Comparison of ENCODE assay signal across 26 mouse cellular contexts in genomic region chr7:27649723-27650122, GRCm38 (mm10). TPM values are rescaled to one million over a fixed set of nuclear protein-coding genes. Genes with fewer than 3 reads are reported as not detected.
DNase-seq lines count a peak whose midpoint lies in the region; ATAC-seq and TF ChIP-seq lines count a peak whose summit lies in the region.
"Had no signal": no experiment of that assay in that cellular context is flagged by ENCODE, and none has a peak within 500 bp of the region (broad histone marks: within the 10 kb centered on the region; RNA-seq: fewer than 3 reads in every experiment).

No protein-coding gene starts in this region.

- TF ChIP-seq CTCF in lung, postnatal 0 days (IDR thresholded peaks at IDR 0.05): no peak
- TF ChIP-seq CTCF in kidney, adult 2 months (conservative IDR thresholded peaks at IDR 0.05; ENCODE audit: insufficient read depth, insufficient read length, low read depth, low read length): no peak

- no peak for TF ChIP-seq EP300 in lung, postnatal 0 days (IDR thresholded peaks at IDR 0.05)

- H3K4me2 ChIP-seq in lung, postnatal 0 days (replicated peaks; ENCODE audit: low read depth, low read length): no peak overlapping the region

- H3K4me1 ChIP-seq in erythroblast, embryonic 14.5 days (ENCODE audit: control insufficient read depth): peaks cover 13% of the 10 kb centered on the region
- no peaks in the 10 kb centered on the region for H3K4me1 ChIP-seq in lung, postnatal 0 days (ENCODE audit: insufficient read depth, low read depth, low read length)
- H3K4me1 ChIP-seq in embryonic facial prominence, embryonic 10.5 days: peaks cover 14% of the 10 kb centered on the region
- H3K4me1 ChIP-seq in kidney, adult 2 months (ENCODE audit: control insufficient read depth, insufficient read depth, low read length): no peaks in the 10 kb centered on the region

- H3K4me3 ChIP-seq in erythroblast, embryonic 14.5 days (replicated peaks): peak overlapping the region; percentile 61
- H3K4me3 ChIP-seq in lung, postnatal 0 days (ENCODE audit: low read depth, low read length): no peak overlapping the region
- 0 out of 2 replicates have a peak overlapping the region, but pooled peaks have one; percentile 11 for H3K4me3 ChIP-seq in embryonic facial prominence, embryonic 10.5 days
- no peak overlapping the region for H3K4me3 ChIP-seq in kidney, adult 2 months (ENCODE audit: insufficient read depth, low read depth, low read length)
- H3K4me3 ChIP-seq: embryonic facial prominence, embryonic 15.5 days; heart, embryonic 10.5 days; hindbrain, embryonic 12.5 days had no signal

- H3K36me3 ChIP-seq in erythroblast, embryonic 14.5 days (ENCODE audit: control insufficient read depth): no peaks in the 10 kb centered on the region
- no peaks in the 10 kb centered on the region for H3K36me3 ChIP-seq in lung, postnatal 0 days (ENCODE audit: insufficient read depth, low read length)
- no peaks in the 10 kb centered on the region for H3K36me3 ChIP-seq in embryonic facial prominence, embryonic 10.5 days (replicated peaks)
- H3K36me3 ChIP-seq in kidney, adult 2 months (ENCODE audit: control insufficient read depth, insufficient read depth, low read length): no peaks in the 10 kb centered on the region
- H3K36me3 ChIP-seq: embryonic facial prominence, embryonic 15.5 days; heart, embryonic 10.5 days; hindbrain, embryonic 12.5 days had no signal

- peaks cover 31% of the 10 kb centered on the region for H3K27me3 ChIP-seq in erythroblast, embryonic 14.5 days (ENCODE audit: control insufficient read depth)
- H3K27me3 ChIP-seq in lung, postnatal 0 days (replicated peaks; ENCODE audit: insufficient read depth, low read length): peaks cover 21% of the 10 kb centered on the region
- peaks cover 27% of the 10 kb centered on the region for H3K27me3 ChIP-seq in embryonic facial prominence, embryonic 10.5 days (replicated peaks; ENCODE audit: low read depth, poor library complexity, severe bottlenecking)
- H3K27me3 ChIP-seq in kidney, adult 2 months (replicated peaks; ENCODE audit: control insufficient read depth, insufficient read depth, low read length): peaks cover 2% of the 10 kb centered on the region; the same call in 1 of the 2 replicates

- H3K27ac ChIP-seq in lung, postnatal 0 days (ENCODE audit: low read length): no peak overlapping the region
- no peak overlapping the region for H3K27ac ChIP-seq in embryonic facial prominence, embryonic 10.5 days (replicated peaks)
- H3K27ac ChIP-seq in kidney, adult 2 months (ENCODE audit: insufficient read depth, low read depth, low read length): no peak overlapping the region
- H3K27ac ChIP-seq: embryonic facial prominence, embryonic 15.5 days; heart, embryonic 10.5 days; hindbrain, embryonic 12.5 days had no signal

- no peak for ATAC-seq in erythroblast, adult 5-6 weeks (replicated peaks; ENCODE audit: low FRiP score, poor library complexity, severe bottlenecking)
- ATAC-seq in lung, postnatal 0 days: peak; percentile 32; the same call in 1 of the 2 replicates
- ATAC-seq: activated CD4-positive, CD25-positive, alpha-beta regulatory T cell, adult 4 months; CD4-positive, CD25-positive, alpha-beta regulatory T cell, adult 4 months; forebrain, embryonic 14.5 days; hindbrain, embryonic 16.5 days; inflammation-experienced regulatory T-cells, adult 6 months had no signal

- DNase-seq in lung, postnatal 0 days (ENCODE audit: low spot score): no peak
- no peak for DNase-seq in lung, postnatal 14 days
- DNase-seq in embryonic facial prominence, embryonic 10.5 days (ENCODE audit: low spot score): no peak
- no peak for DNase-seq in thymus, postnatal 36 days
- no peak for DNase-seq in kidney, adult 2 months
- DNase-seq: adrenal gland, postnatal 25 days; B cell, adult 2 months; cerebellum, adult 2 months; cerebellum, postnatal 10 days; gastrocnemius, postnatal 10 days; heart, adult 18-20 months; heart, postnatal 10 days; heart, postnatal 4 days; kidney, adult 18-20 months had no signal

- peaks cover 6% of the 10 kb centered on the region; the same call in 1 of the 2 replicates for H3K9me3 ChIP-seq in erythroblast, embryonic 14.5 days (ENCODE audit: control insufficient read depth, low read length)
- no peaks in the 10 kb centered on the region for H3K9me3 ChIP-seq in lung, postnatal 0 days (ENCODE audit: low read length)
- no peaks in the 10 kb centered on the region for H3K9me3 ChIP-seq in embryonic facial prominence, embryonic 10.5 days
- H3K9me3 ChIP-seq: embryonic facial prominence, embryonic 15.5 days; heart, embryonic 10.5 days; hindbrain, embryonic 12.5 days had no signal

- no peak overlapping the region for H3K9ac ChIP-seq in lung, postnatal 0 days (replicated peaks; ENCODE audit: low read depth)
- H3K9ac ChIP-seq: embryonic facial prominence, embryonic 15.5 days; hindbrain, embryonic 12.5 days had no signal

- WGBS in lung, postnatal 0 days: 62% methylated on average over 11 of the region's 11 CpGs
- 90% methylated on average over 11 of the region's 11 CpGs for WGBS in embryonic facial prominence, embryonic 10.5 days
- 91% methylated on average over 11 of the region's 11 CpGs for WGBS in kidney, adult 2 months

- no peak for TF ChIP-seq POLR2A in kidney, adult 2 months (IDR thresholded peaks at IDR 0.05; ENCODE audit: low read depth, low read length)

RNA-seq across cellular contexts. Expression of gene Ttc9b, which starts 4.0 kb away (rescaled TPM):
- not detected in 2 replicates for polyA plus RNA-seq in erythroblast, embryonic 14.5 days (2012)
- total RNA-seq in erythroblast, adult 5-6 weeks (2015; ENCODE audit: low replicate concordance): not detected in 2 replicates
- total RNA-seq in erythroblast, adult 5-6 weeks (2017; ENCODE audit: low replicate concordance): not detected in 2 replicates
- 0.12 TPM in 1 of 2 replicates, not detected in the other for polyA plus RNA-seq in lung, postnatal 0 days (2015; fragmentation: Nextera tagmentation; extraction: Ambion mirVana)
- polyA plus RNA-seq in embryonic facial prominence, embryonic 10.5 days (2016; fragmentation: Nextera tagmentation; extraction: Ambion mirVana): 1.6 and 1.9 TPM in 2 replicates
- polyA plus RNA-seq in kidney, adult 2 months (2012; rRNA removed): not detected in 2 replicates
- total RNA-seq: adrenal gland, adult 18-20 months; adrenal gland, postnatal 25 days; gastrocnemius, postnatal 4 days; heart, adult 18-20 months; heart, postnatal 10 days; heart, postnatal 4 days had no signal
- polyA plus RNA-seq: activated CD4-positive, CD25-positive, alpha-beta regulatory T cell, adult 4 months; CD4-positive, CD25-positive, alpha-beta regulatory T cell, adult 4 months; heart, embryonic 10.5 days; inflammation-experienced regulatory T-cells, adult 6 months had no signal

RNA-seq across cellular contexts. Expression of gene Map3k10, which starts 24.7 kb away (rescaled TPM):
- polyA plus RNA-seq in erythroblast, embryonic 14.5 days (2012): 1.8 and 2.0 TPM in 2 replicates
- total RNA-seq in erythroblast, adult 5-6 weeks (2015; ENCODE audit: low replicate concordance): 1.0 TPM in 1 of 2 replicates, not detected in the other
- total RNA-seq in erythroblast, adult 5-6 weeks (2017; ENCODE audit: low replicate concordance): 0.77 and 0.98 TPM in 2 replicates
- polyA plus RNA-seq in lung, postnatal 0 days (2015; fragmentation: Nextera tagmentation; extraction: Ambion mirVana): 4.9 TPM in 2 replicates
- 9.0 and 9.2 TPM in 2 replicates for polyA plus RNA-seq in embryonic facial prominence, embryonic 10.5 days (2016; fragmentation: Nextera tagmentation; extraction: Ambion mirVana)
- 24.6 and 26.8 TPM in 2 replicates for polyA plus RNA-seq in kidney, adult 2 months (2012; rRNA removed)

RNA-seq across cellular contexts. Expression of gene Zfp607b, which starts 39.4 kb away (rescaled TPM):
- not detected in 2 replicates for polyA plus RNA-seq in erythroblast, embryonic 14.5 days (2012)
- total RNA-seq in erythroblast, adult 5-6 weeks (2015; ENCODE audit: low replicate concordance): not detected in 2 replicates
- 0.28 TPM in 1 of 2 replicates, not detected in the other for total RNA-seq in erythroblast, adult 5-6 weeks (2017; ENCODE audit: low replicate concordance)
- polyA plus RNA-seq in lung, postnatal 0 days (2015; fragmentation: Nextera tagmentation; extraction: Ambion mirVana): 2.2 and 2.8 TPM in 2 replicates
- 4.9 and 5.0 TPM in 2 replicates for polyA plus RNA-seq in embryonic facial prominence, embryonic 10.5 days (2016; fragmentation: Nextera tagmentation; extraction: Ambion mirVana)
- 0.27 and 1.1 TPM in 2 replicates for polyA plus RNA-seq in kidney, adult 2 months (2012; rRNA removed)

RNA-seq across cellular contexts. Expression of gene Akt2, which starts 58.4 kb away (rescaled TPM):
- 4.8 and 5.3 TPM in 2 replicates for polyA plus RNA-seq in erythroblast, embryonic 14.5 days (2012)
- 22.7 and 25.1 TPM in 2 replicates for total RNA-seq in erythroblast, adult 5-6 weeks (2015; ENCODE audit: low replicate concordance)
- total RNA-seq in erythroblast, adult 5-6 weeks (2017; ENCODE audit: low replicate concordance): 51.2 and 57.6 TPM in 2 replicates
- polyA plus RNA-seq in lung, postnatal 0 days (2015; fragmentation: Nextera tagmentation; extraction: Ambion mirVana): 64.1 and 72.9 TPM in 2 replicates
- 95.3 and 101 TPM in 2 replicates for polyA plus RNA-seq in embryonic facial prominence, embryonic 10.5 days (2016; fragmentation: Nextera tagmentation; extraction: Ambion mirVana)
- 83.9 and 89.2 TPM in 2 replicates for polyA plus RNA-seq in kidney, adult 2 months (2012; rRNA removed)

Comparison
In these comparisons a context has a peak if more than half of its experiments do, and no peak if none do; other contexts are left out.
1. H3K4me3 ChIP-seq: peak in erythroblast, embryonic 14.5 days (single experiment) and embryonic facial prominence, embryonic 10.5 days (single experiment); none in lung, postnatal 0 days (single experiment) and kidney, adult 2 months (single experiment).